Mouse (Mus musculus): Measurements from ENCODE around the gene Sva.

Gene Sva

DNA sequence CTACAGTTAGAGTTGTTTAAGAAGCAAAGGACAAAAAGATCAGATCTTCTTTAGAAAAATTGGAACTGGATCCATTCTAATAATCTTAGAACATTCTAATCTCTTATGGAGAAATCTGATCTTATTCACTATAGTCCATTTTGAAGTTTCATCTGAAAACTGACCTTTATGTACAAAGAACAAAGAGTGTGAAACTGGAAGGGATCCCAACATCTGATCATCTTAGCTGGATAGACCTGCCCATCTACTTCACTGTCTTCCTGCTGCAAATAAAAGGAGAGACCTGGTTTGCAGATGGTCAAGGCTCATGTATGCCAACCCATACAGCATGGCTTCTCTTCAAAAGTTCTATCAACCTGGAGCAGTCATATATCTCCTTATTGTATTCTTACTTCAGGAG is at the start of gene Sva:
Gene Sva, plus strand, starts transcription at position 301 of the 400 bp plus-strand sequence.
- no peak for DNase-seq

Data from right cerebral cortex, adult 18-20 months (tissue).